Mouse (Mus musculus) G1E (cell line): Measurements from ENCODE around the gene Zfyve21. TPM values are rescaled to one million over a fixed set of nuclear protein-coding genes. Genes with fewer than 3 reads are reported as not detected.

ENCODE experiments used
- ATAC-seq: 2 replicates; pipeline ENCODE4 v1.8.0; 2016; ENCODE audit warnings: mild to moderate bottlenecking; ENCODE audit not compliant: insufficient number of reproducible peaks, poor library complexity, low FRiP score, severe bottlenecking; ENCODE audit errors: extremely low read depth
- DNase-seq: peaks from one replicate; pipeline ENCODE4 v3.0.0; 2012; ENCODE audit warnings: low spot score
- H3K27me3 ChIP-seq: 2 replicates; pipeline ENCODE4 v1.6.1; 2012; ENCODE audit warnings: mild to moderate bottlenecking, low read length, inconsistent platforms; ENCODE audit not compliant: insufficient read depth
- H3K36me3 ChIP-seq: replicated peaks from 2 replicates; pipeline ENCODE3; 2012; ENCODE audit warnings: mild to moderate bottlenecking, inconsistent platforms
- H3K4me1 ChIP-seq: 2 replicates; pipeline ENCODE4 v1.6.1; 2012; ENCODE audit warnings: low read depth, low read length, inconsistent platforms, mixed read lengths; ENCODE audit not compliant: insufficient read depth
- H3K4me3 ChIP-seq: 2 replicates; pipeline ENCODE4 v1.5.1; 2012; ENCODE audit warnings: low read depth, mild to moderate bottlenecking, inconsistent platforms, low read length, moderate library complexity, mixed read lengths
- H3K9me3 ChIP-seq: replicated peaks from 2 replicates; pipeline ENCODE4 v1.6.1; 2012; ENCODE audit warnings: inconsistent platforms
- CTCF ChIP-seq: IDR thresholded peaks from 2 replicates; pipeline ENCODE4 v1.5.1; 2012; ENCODE audit warnings: low read depth, low read length, inconsistent platforms, mixed read lengths
- GATA1 ChIP-seq: IDR thresholded peaks from 2 replicates; pipeline ENCODE4 v1.6.1; 2012; ENCODE audit warnings: borderline replicate concordance, low read length, inconsistent platforms, mixed read lengths
- GATA2 ChIP-seq: IDR thresholded peaks from 2 replicates; pipeline ENCODE4 v1.6.1; 2012; ENCODE audit warnings: low read depth, low read length, inconsistent platforms, borderline replicate concordance
- POLR2AphosphoS5 ChIP-seq: IDR thresholded peaks from 2 replicates; pipeline ENCODE4 v1.6.1; 2012; ENCODE audit warnings: low read depth, low read length, inconsistent platforms; ENCODE audit not compliant: insufficient replicate concordance
- TAL1 ChIP-seq: conservative IDR thresholded peaks from 2 replicates; pipeline ENCODE4 v1.6.1; 2012; ENCODE audit warnings: low read depth, low read length, inconsistent platforms, mixed read lengths
- polyA plus RNA-seq: library from polyadenylated mRNA; stranded (reverse); fragments of >175 nt; gene quantifications from 2 replicates; pipeline ENCODE4 v1.2.3, GENCODE M21; 2012
- total RNA-seq, 2 experiments: library from RNA; stranded (forward) in 1 of 2; stranded (reverse) in 1 of 2; fragments of 200-1000 nt in 1 of 2; fragments of >200 nt in 1 of 2; fragmentation: Nextera tagmentation in 1 of 2; gene quantifications; 2 replicates each; pipeline ENCODE4 v1.2.3; 2014 to 2017

Gene Zfyve21
- total and polyA plus RNA-seq, 3 experiments: 13.8 to 32.5 (median 14.8) TPM

- no peaks in the 10 kb centered on the region for H3K9me3 ChIP-seq
- no peak overlapping the region; the same call in 1 of the 2 replicates for H3K4me3 ChIP-seq
- peaks cover 65% of the 10 kb centered on the region for H3K4me1 ChIP-seq
- no peak for DNase-seq
- TF ChIP-seq CTCF (no peak), TAL1 (no peak), GATA1 (no peak), GATA2 (no peak), POLR2AphosphoS5 (no peak)
- H3K27me3 ChIP-seq: no peaks in the 10 kb centered on the region
- peaks cover 93% of the 10 kb centered on the region for H3K36me3 ChIP-seq
- no peak for ATAC-seq
Measured at GRCm38 (mm10) chr12:111819936-111820335, 6.0 kb downstream of the Zfyve21 start.

GRCm38 (mm10) chr12:111820708-111821107, 6.7 kb downstream of the Zfyve21 start:
- H3K4me3 ChIP-seq: peak overlapping the region; percentile 0; the same call in 1 of the 2 replicates
- no peaks in the 10 kb centered on the region for H3K27me3 ChIP-seq
- no peak for ATAC-seq
- H3K4me1 ChIP-seq: peaks cover 57% of the 10 kb centered on the region
- TF ChIP-seq TAL1: no peak
- TF ChIP-seq CTCF: no peak
- no peak for TF ChIP-seq POLR2AphosphoS5
- TF ChIP-seq GATA2: no peak
- no peak for TF ChIP-seq GATA1
- peaks cover 95% of the 10 kb centered on the region for H3K36me3 ChIP-seq
- H3K9me3 ChIP-seq: no peaks in the 10 kb centered on the region
- no peak for DNase-seq

- Histone ChIP-seq H3K27me3 (no peaks in the 10 kb centered on the region), H3K4me1 (peaks cover 45% of the 10 kb centered on the region), H3K4me3 (no peak overlapping the region), H3K36me3 (peaks cover 95% of the 10 kb centered on the region), H3K9me3 (no peaks in the 10 kb centered on the region)
- ATAC-seq: no peak
- no peak for TF ChIP-seq CTCF
- TF ChIP-seq TAL1: no peak
- TF ChIP-seq GATA1: no peak
- no peak for TF ChIP-seq POLR2AphosphoS5
- no peak for TF ChIP-seq GATA2
- no peak for DNase-seq
Measured at GRCm38 (mm10) chr12:111821931-111822330, 8.0 kb downstream of the Zfyve21 start.

DNA sequence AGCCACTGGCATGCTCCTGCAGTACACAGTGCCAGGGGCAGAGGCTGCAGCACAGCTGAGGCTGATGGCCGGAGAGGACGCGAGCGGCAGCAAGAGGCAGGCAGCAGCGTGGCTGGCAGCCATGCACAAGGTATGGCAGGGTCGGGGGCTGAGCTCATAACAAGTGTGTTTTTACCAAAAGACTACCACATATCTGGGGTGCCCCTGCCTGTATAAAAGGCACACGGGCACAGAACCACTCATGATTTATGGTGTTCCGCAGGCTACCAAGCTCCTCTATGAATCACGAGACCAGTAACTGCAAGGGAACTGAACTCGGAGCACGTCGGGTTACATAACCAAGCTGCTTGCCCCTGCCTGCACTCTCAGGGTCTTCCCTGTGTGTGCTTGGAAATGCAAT, 13.6 kb downstream of the Zfyve21 start:
- ATAC-seq (no peak), DNase-seq (no peak)
- Histone ChIP-seq H3K27me3 (no peaks in the 10 kb centered on the region), H3K4me1 (peaks cover 18% of the 10 kb centered on the region), H3K9me3 (no peaks in the 10 kb centered on the region), H3K36me3 (peaks cover 100% of the 10 kb centered on the region), H3K4me3 (no peak overlapping the region)
- TF ChIP-seq CTCF (no peak), POLR2AphosphoS5 (no peak), TAL1 (no peak), GATA2 (no peak), GATA1 (no peak)

- Histone ChIP-seq H3K36me3 (peaks cover 100% of the 10 kb centered on the region), H3K4me1 (peaks cover 21% of the 10 kb centered on the region), H3K4me3 (no peak overlapping the region), H3K9me3 (no peaks in the 10 kb centered on the region), H3K27me3 (no peaks in the 10 kb centered on the region)
- ATAC-seq: no peak
- no peak for DNase-seq
- TF ChIP-seq GATA2 (no peak), POLR2AphosphoS5 (no peak; the same call in 1 of the 2 replicates), CTCF (no peak), GATA1 (no peak), TAL1 (no peak)
Measured at GRCm38 (mm10) chr12:111829447-111829846, 15.5 kb downstream of the Zfyve21 start.

- Histone ChIP-seq H3K36me3 (peaks cover 100% of the 10 kb centered on the region), H3K4me3 (no peak overlapping the region), H3K27me3 (no peaks in the 10 kb centered on the region), H3K9me3 (no peaks in the 10 kb centered on the region), H3K4me1 (peaks cover 21% of the 10 kb centered on the region)
- DNase-seq (no peak), ATAC-seq (no peak)
- TF ChIP-seq CTCF (no peak), POLR2AphosphoS5 (no peak), GATA2 (no peak)
Measured at GRCm38 (mm10) chr12:111829954-111830353, 16.0 kb downstream of the Zfyve21 start.

DNA sequence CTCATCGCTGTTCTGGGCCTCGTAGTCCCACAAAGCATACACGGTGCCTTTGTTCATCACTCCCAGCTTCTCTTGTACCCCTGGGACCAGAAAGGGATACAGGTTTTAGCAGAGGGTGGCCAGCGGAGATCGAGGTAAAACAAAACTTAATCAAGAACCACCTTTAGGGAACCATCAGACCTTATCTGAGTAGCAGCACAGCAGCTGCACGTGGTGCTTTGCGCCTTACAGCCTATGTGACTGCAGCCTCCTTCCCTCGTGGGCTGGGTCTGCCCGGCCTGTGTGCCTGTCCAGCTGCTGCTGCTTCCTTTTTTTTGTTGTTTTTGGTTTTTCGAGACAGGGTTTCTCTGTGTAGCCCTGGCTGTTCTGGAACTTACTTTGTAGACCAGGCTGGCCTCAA, 16.4 kb downstream of the Zfyve21 start:
- DNase-seq: no peak
- ATAC-seq: 0 out of 2 replicates have a peak, but pooled peaks have one; percentile 45
- H3K4me1 ChIP-seq: peaks cover 21% of the 10 kb centered on the region
- H3K9me3 ChIP-seq: no peaks in the 10 kb centered on the region
- peaks cover 100% of the 10 kb centered on the region for H3K36me3 ChIP-seq
- no peak overlapping the region for H3K4me3 ChIP-seq
- TF ChIP-seq GATA1: no peak
- no peak for TF ChIP-seq POLR2AphosphoS5
- TF ChIP-seq CTCF: no peak
- no peak for TF ChIP-seq TAL1
- no peak for TF ChIP-seq GATA2
- H3K27me3 ChIP-seq: no peaks in the 10 kb centered on the region
